Comparison of ENCODE assay signal across 8 mouse cellular contexts in genomic region chrX:13461266-13462261, GRCm38 (mm10). TPM values are rescaled to one million over a fixed set of nuclear protein-coding genes. Genes with fewer than 3 reads are reported as not detected.
DNase-seq lines count a peak whose midpoint lies in the region; ATAC-seq lines count a peak whose summit lies in the region.

No protein-coding gene starts in this region.

- peak overlapping the region; percentile 32 for H3K4me3 ChIP-seq in heart, embryonic 12.5 days
- peak overlapping the region; percentile 47 for H3K4me3 ChIP-seq in kidney, embryonic 16.5 days (ENCODE audit: low read length)

- peak; percentile 99 for ATAC-seq in erythroblast, adult 5-6 weeks (replicated peaks; ENCODE audit: low FRiP score, poor library complexity, severe bottlenecking)
- ATAC-seq in heart, embryonic 12.5 days (ENCODE audit: insufficient number of reproducible peaks, low FRiP score) = peak; percentile 95
- peak; percentile 96 for ATAC-seq in kidney, embryonic 16.5 days (ENCODE audit: low FRiP score, low TSS enrichment)

- DNase-seq in B cell, adult 2 months = peak; percentile 91 to 92
- peak; percentile 94 for DNase-seq in brain, adult 2 months (ENCODE audit: low read depth, low spot score)
- peak; percentile 88 for DNase-seq in liver
- peak; percentile 85 to 89 for DNase-seq in monocyte, adult 2 months (ENCODE audit: low read depth in 1 of 2, low spot score in 2 of 2)
- peak; percentile 81 to 87 for DNase-seq in spleen, postnatal 14 days (ENCODE audit: low spot score in 2 of 2)

- H3K36me3 ChIP-seq in heart, embryonic 12.5 days = no peaks in the 10 kb centered on the region
- no peaks in the 10 kb centered on the region for H3K36me3 ChIP-seq in kidney, embryonic 16.5 days (ENCODE audit: insufficient read depth, low read length)

- peaks cover 13% of the 10 kb centered on the region; the same call in 1 of the 2 replicates for H3K27me3 ChIP-seq in heart, embryonic 12.5 days (replicated peaks)
- peaks cover 7% of the 10 kb centered on the region; the same call in 1 of the 2 replicates for H3K27me3 ChIP-seq in kidney, embryonic 16.5 days (ENCODE audit: insufficient read depth, low read length)

- 0 out of 2 replicates have a peak, but pooled peaks cover 10% of the 10 kb centered on the region for H3K9me3 ChIP-seq in heart, embryonic 12.5 days (replicated peaks)
- no peaks in the 10 kb centered on the region for H3K9me3 ChIP-seq in kidney, embryonic 16.5 days (ENCODE audit: low read length)

- H3K27ac ChIP-seq in heart, embryonic 12.5 days (ENCODE audit: poor library complexity, severe bottlenecking) = peak overlapping the region; percentile 57
- H3K27ac ChIP-seq in kidney, embryonic 16.5 days (ENCODE audit: low read length) = peak overlapping the region; percentile 82

- WGBS in heart, embryonic 12.5 days = 16% methylated on average over 44 of the region's 46 CpGs
- 24% methylated on average over 46 of the region's 46 CpGs for WGBS in kidney, embryonic 16.5 days

- H3K4me1 ChIP-seq in heart, embryonic 12.5 days (replicated peaks) = no peaks in the 10 kb centered on the region
- no peaks in the 10 kb centered on the region for H3K4me1 ChIP-seq in kidney, embryonic 16.5 days (ENCODE audit: insufficient read depth, low read length)

- peak overlapping the region; percentile 39; the same call in 1 of the 2 replicates for H3K9ac ChIP-seq in heart, embryonic 12.5 days
- peak overlapping the region; percentile 61 for H3K9ac ChIP-seq in kidney, embryonic 16.5 days (replicated peaks; ENCODE audit: low read length)

- H3K4me2 ChIP-seq in heart, embryonic 12.5 days = peak overlapping the region; percentile 62
- peak overlapping the region; percentile 52 for H3K4me2 ChIP-seq in kidney, embryonic 16.5 days (replicated peaks; ENCODE audit: low read depth, low read length)

RNA-seq across cellular contexts. Expression of gene Nyx, which starts 4.3 kb away (rescaled TPM):
- not detected in 2 replicates for total RNA-seq in erythroblast, adult 5-6 weeks (2015; ENCODE audit: low replicate concordance)
- 0.09 and 0.28 TPM in 2 replicates for total RNA-seq in erythroblast, adult 5-6 weeks (2017; ENCODE audit: low replicate concordance)
- 0.05 TPM in 2 replicates for polyA plus RNA-seq in heart, embryonic 12.5 days (2016; fragmentation: Nextera tagmentation; extraction: Ambion mirVana)
- polyA plus RNA-seq in kidney, embryonic 16.5 days (2015; fragmentation: Nextera tagmentation; extraction: Ambion mirVana) = 0.04 TPM in 1 of 2 replicates, not detected in the other

Comparison
In these comparisons a context has a peak if more than half of its experiments do, and no peak if none do; other contexts are left out.
1. Peak in every context shown above with its lines: DNase-seq, ATAC-seq, H3K4me3 ChIP-seq and H3K27ac ChIP-seq.